Comparison of ENCODE assay signal across 8 mouse cellular contexts in the genomic region with DNA sequence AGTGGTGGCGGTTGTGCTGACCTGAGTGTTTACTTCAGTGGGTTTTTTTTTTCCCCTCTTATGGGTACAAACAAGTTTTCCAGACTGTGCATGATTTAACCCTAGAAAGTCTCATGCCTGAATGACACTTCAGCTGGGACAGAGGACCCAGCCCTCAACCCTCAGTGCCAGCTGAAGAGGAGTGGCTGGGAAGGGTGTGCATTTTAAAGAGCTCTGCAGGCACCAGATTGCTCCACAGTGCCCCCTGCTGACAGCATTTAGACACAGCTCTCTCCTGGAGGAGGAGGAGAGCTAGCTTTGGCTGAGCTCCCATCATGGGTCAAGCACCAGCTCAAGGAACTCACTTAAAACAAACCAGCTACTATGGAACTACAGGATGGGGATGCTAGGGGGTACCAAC. TPM values are rescaled to one million over a fixed set of nuclear protein-coding genes. Genes with fewer than 3 reads are reported as not detected.
A peak's percentile ranks its signal among the peaks of the same experiment; 100 is the strongest.
DNase-seq lines count a peak whose midpoint lies in the region; ATAC-seq and TF ChIP-seq lines count a peak whose summit lies in the region.

No protein-coding gene starts in this region.

- H3K27ac ChIP-seq in embryonic facial prominence, embryonic 11.5 days (replicated peaks; ENCODE audit: low read depth, low read length), result peak overlapping the region; percentile 52; the same call in 1 of the 2 replicates
- H3K27ac ChIP-seq in limb, embryonic 14.5 days (replicated peaks; ENCODE audit: low read depth, low read length), result no peak overlapping the region
- no peak overlapping the region for H3K27ac ChIP-seq in midbrain, embryonic 16.5 days (ENCODE audit: low read length)
- H3K27ac ChIP-seq in spleen, adult 2 months (ENCODE audit: insufficient read depth, low read length), result peak overlapping the region; percentile 42

- no peak for TF ChIP-seq POLR2A in limb, embryonic 14.5 days (IDR thresholded peaks at IDR 0.05; ENCODE audit: borderline replicate concordance, extremely low read depth, insufficient read depth, insufficient read length)
- no peak for TF ChIP-seq POLR2A in spleen, adult 2 months (IDR thresholded peaks at IDR 0.05; ENCODE audit: low read depth, low read length)

- peak; percentile 90 for DNase-seq in 3T3-L1 (ENCODE audit: low read depth, low spot score)
- DNase-seq in adrenal gland, postnatal 25 days, result peak; percentile 94
- DNase-seq in embryonic facial prominence, embryonic 11.5 days (ENCODE audit: low spot score), result peak; percentile 91
- peak; percentile 94 to 97 for DNase-seq in heart, adult 18-20 months
- peak; percentile 90 to 93 for DNase-seq in kidney, adult 8-10 months
- peak; percentile 87 for DNase-seq in limb, embryonic 14.5 days (ENCODE audit: low spot score)
- DNase-seq in spleen, adult 2 months (ENCODE audit: low read depth in 1 of 2, low spot score in 2 of 2), result peak; percentile 75 to 89

- no peak overlapping the region for H3K9ac ChIP-seq in embryonic facial prominence, embryonic 11.5 days (replicated peaks; ENCODE audit: low read length)
- no peak overlapping the region for H3K9ac ChIP-seq in limb, embryonic 14.5 days (ENCODE audit: low read depth, low read length, severe bottlenecking)
- no peak overlapping the region for H3K9ac ChIP-seq in midbrain, embryonic 16.5 days (ENCODE audit: low read depth, low read length)

- H3K4me2 ChIP-seq in embryonic facial prominence, embryonic 11.5 days (ENCODE audit: low read depth, low read length), result peak overlapping the region; percentile 21
- H3K4me2 ChIP-seq in limb, embryonic 14.5 days (replicated peaks; ENCODE audit: low read depth, low read length, severe bottlenecking), result peak overlapping the region; percentile 90
- no peak overlapping the region for H3K4me2 ChIP-seq in midbrain, embryonic 16.5 days (ENCODE audit: low read length)

- 26% methylated on average over 1 of the region's 1 CpGs for WGBS in embryonic facial prominence, embryonic 11.5 days
- WGBS in limb, embryonic 14.5 days, result 19% methylated on average over 1 of the region's 1 CpGs
- 61% methylated on average over 1 of the region's 1 CpGs for WGBS in midbrain, embryonic 16.5 days
- WGBS in spleen, adult 2 months, result 64% methylated on average over 1 of the region's 1 CpGs

- no peaks in the 10 kb centered on the region for H3K9me3 ChIP-seq in embryonic facial prominence, embryonic 11.5 days (replicated peaks; ENCODE audit: control insufficient read depth, low read length)
- H3K9me3 ChIP-seq in limb, embryonic 14.5 days (ENCODE audit: control insufficient read depth, low read length), result no peaks in the 10 kb centered on the region
- H3K9me3 ChIP-seq in midbrain, embryonic 16.5 days (replicated peaks; ENCODE audit: control insufficient read depth, low read length, poor library complexity, severe bottlenecking), result no peaks in the 10 kb centered on the region

- no peak overlapping the region; the same call in 1 of the 2 replicates for H3K4me3 ChIP-seq in embryonic facial prominence, embryonic 11.5 days (ENCODE audit: low read depth, low read length)
- 0 out of 2 replicates have a peak overlapping the region, but pooled peaks have one; percentile 73 for H3K4me3 ChIP-seq in limb, embryonic 14.5 days (replicated peaks; ENCODE audit: low read length)
- no peak overlapping the region for H3K4me3 ChIP-seq in midbrain, embryonic 16.5 days (ENCODE audit: low read depth, low read length)
- H3K4me3 ChIP-seq in spleen, adult 2 months (ENCODE audit: extremely low read depth, insufficient read depth, insufficient read length), result peak overlapping the region; percentile 31; the same call in 1 of the 2 replicates

- ATAC-seq in embryonic facial prominence, embryonic 11.5 days (replicated peaks; ENCODE audit: insufficient number of reproducible peaks, low FRiP score, low TSS enrichment, low read depth), result no peak
- ATAC-seq in limb, embryonic 14.5 days (ENCODE audit: low FRiP score, low read depth), result peak; percentile 17; the same call in 1 of the 2 replicates
- ATAC-seq in midbrain, embryonic 16.5 days, result peak; percentile 22; the same call in 1 of the 2 replicates

- peaks cover 26% of the 10 kb centered on the region for H3K4me1 ChIP-seq in embryonic facial prominence, embryonic 11.5 days (ENCODE audit: control insufficient read depth, insufficient read depth, low read length)
- peaks cover 67% of the 10 kb centered on the region for H3K4me1 ChIP-seq in limb, embryonic 14.5 days (ENCODE audit: control insufficient read depth, insufficient read depth, low read length)
- H3K4me1 ChIP-seq in midbrain, embryonic 16.5 days (ENCODE audit: control insufficient read depth, insufficient read depth, low read length), result peaks cover 60% of the 10 kb centered on the region
- H3K4me1 ChIP-seq in spleen, adult 2 months (ENCODE audit: control insufficient read depth, insufficient read depth, insufficient read length), result peaks cover 21% of the 10 kb centered on the region; the same call in 1 of the 2 replicates

- H3K36me3 ChIP-seq in embryonic facial prominence, embryonic 11.5 days (replicated peaks; ENCODE audit: control insufficient read depth, insufficient read depth, low read depth, low read length), result no peaks in the 10 kb centered on the region
- H3K36me3 ChIP-seq in limb, embryonic 14.5 days (ENCODE audit: control insufficient read depth, insufficient read depth, low read length), result no peaks in the 10 kb centered on the region
- H3K36me3 ChIP-seq in midbrain, embryonic 16.5 days (ENCODE audit: control insufficient read depth, insufficient read depth, low read length), result no peaks in the 10 kb centered on the region
- H3K36me3 ChIP-seq in spleen, adult 2 months (ENCODE audit: control insufficient read depth, insufficient read depth, low read length), result no peaks in the 10 kb centered on the region

- no peaks in the 10 kb centered on the region for H3K27me3 ChIP-seq in embryonic facial prominence, embryonic 11.5 days (ENCODE audit: control insufficient read depth, insufficient read depth, low read length)
- no peaks in the 10 kb centered on the region for H3K27me3 ChIP-seq in limb, embryonic 14.5 days (ENCODE audit: control insufficient read depth, insufficient read depth, low read length)
- no peaks in the 10 kb centered on the region for H3K27me3 ChIP-seq in midbrain, embryonic 16.5 days (ENCODE audit: control insufficient read depth, insufficient read depth, low read depth, low read length)
- no peaks in the 10 kb centered on the region for H3K27me3 ChIP-seq in spleen, adult 2 months (ENCODE audit: control insufficient read depth, insufficient read depth, low read length)

- TF ChIP-seq CTCF in spleen, adult 2 months (IDR thresholded peaks at IDR 0.05; ENCODE audit: extremely low read depth, insufficient read depth, insufficient read length, insufficient replicate concordance), result peak; percentile 93; the same call in 1 of the 2 replicates

RNA-seq across cellular contexts. Expression of gene Fam53b, which starts 2.8 kb away (rescaled TPM):
- total RNA-seq in adrenal gland, postnatal 25 days (2021), result 86.3 and 107 TPM in 2 replicates
- 11.8 and 16.0 TPM in 2 replicates for polyA plus RNA-seq in embryonic facial prominence, embryonic 11.5 days (2014; fragmentation: Nextera tagmentation; extraction: Ambion mirVana)
- total RNA-seq in heart, adult 18-20 months (2021), result 10 to 100 TPM; 21.3 to 22.5 TPM
- polyA plus RNA-seq in limb, embryonic 14.5 days (2012; rRNA removed), result 15.1 and 17.3 TPM in 2 replicates
- polyA plus RNA-seq in limb, embryonic 14.5 days (2014; fragmentation: Nextera tagmentation; extraction: Ambion mirVana), result 20.8 and 25.0 TPM in 2 replicates
- 13.2 and 13.6 TPM in 2 replicates for polyA plus RNA-seq in midbrain, embryonic 16.5 days (2015; fragmentation: Nextera tagmentation; extraction: Ambion mirVana)
- polyA plus RNA-seq in spleen, adult 2 months (2012; rRNA removed), result 52.4 and 63.2 TPM in 2 replicates

RNA-seq across cellular contexts. Expression of gene Eef1akmt2, which starts 41.6 kb away (rescaled TPM):
- total RNA-seq in adrenal gland, postnatal 25 days (2021), result 30.5 and 36.6 TPM in 2 replicates
- polyA plus RNA-seq in embryonic facial prominence, embryonic 11.5 days (2014; fragmentation: Nextera tagmentation; extraction: Ambion mirVana), result 84.1 and 90.8 TPM in 2 replicates
- total RNA-seq in heart, adult 18-20 months (2021), result 10 to 100 TPM in 1 of 2 experiments, 1 to 10 TPM in 1; 7.3 to 10.4 TPM
- 39.1 and 50.9 TPM in 2 replicates for polyA plus RNA-seq in limb, embryonic 14.5 days (2012; rRNA removed)
- polyA plus RNA-seq in limb, embryonic 14.5 days (2014; fragmentation: Nextera tagmentation; extraction: Ambion mirVana), result 68.6 and 70.2 TPM in 2 replicates
- polyA plus RNA-seq in midbrain, embryonic 16.5 days (2015; fragmentation: Nextera tagmentation; extraction: Ambion mirVana), result 91.7 and 94.3 TPM in 2 replicates
- polyA plus RNA-seq in spleen, adult 2 months (2012; rRNA removed), result 3.3 and 4.6 TPM in 2 replicates

RNA-seq across cellular contexts. Expression of gene Abraxas2, which starts 48.1 kb away (rescaled TPM):
- total RNA-seq in adrenal gland, postnatal 25 days (2021), result 35.4 and 39.5 TPM in 2 replicates
- 39.3 and 41.3 TPM in 2 replicates for polyA plus RNA-seq in embryonic facial prominence, embryonic 11.5 days (2014; fragmentation: Nextera tagmentation; extraction: Ambion mirVana)
- total RNA-seq in heart, adult 18-20 months (2021), result 10 to 100 TPM; 21.4 to 21.7 TPM
- polyA plus RNA-seq in limb, embryonic 14.5 days (2012; rRNA removed), result 26.9 and 29.5 TPM in 2 replicates
- 38.1 and 39.2 TPM in 2 replicates for polyA plus RNA-seq in limb, embryonic 14.5 days (2014; fragmentation: Nextera tagmentation; extraction: Ambion mirVana)
- 37.4 and 38.6 TPM in 2 replicates for polyA plus RNA-seq in midbrain, embryonic 16.5 days (2015; fragmentation: Nextera tagmentation; extraction: Ambion mirVana)
- 7.1 and 7.2 TPM in 2 replicates for polyA plus RNA-seq in spleen, adult 2 months (2012; rRNA removed)

Comparison
In these comparisons a context has a peak if more than half of its experiments do, and no peak if none do; other contexts are left out.
1. H3K27ac ChIP-seq: peak in embryonic facial prominence, embryonic 11.5 days (single experiment) and spleen, adult 2 months (single experiment); none in limb, embryonic 14.5 days (single experiment) and midbrain, embryonic 16.5 days (single experiment).
2. H3K4me3 ChIP-seq: peak in limb, embryonic 14.5 days (single experiment) and spleen, adult 2 months (single experiment); none in embryonic facial prominence, embryonic 11.5 days (single experiment) and midbrain, embryonic 16.5 days (single experiment).
3. Peak in every context shown above with its lines, with median percentiles within 50 percentile points of each other: DNase-seq.